ENCODE assay signal across 8 mouse cellular contexts in genomic region chr3:68676831-68677303, GRCm38 (mm10). TPM values are rescaled to one million over a fixed set of nuclear protein-coding genes. Genes with fewer than 3 reads are reported as not detected.
DNase-seq lines count a peak whose midpoint lies in the region; ATAC-seq and TF ChIP-seq lines count a peak whose summit lies in the region.

No protein-coding gene starts in this region.

- H3K27ac ChIP-seq in embryonic facial prominence, embryonic 14.5 days (replicated peaks; ENCODE audit: low read depth, low read length), result no peak overlapping the region
- peak overlapping the region; percentile 43; the same call in 1 of the 2 replicates for H3K27ac ChIP-seq in heart, postnatal 0 days (ENCODE audit: low read depth)
- no peak overlapping the region for H3K27ac ChIP-seq in stomach, embryonic 14.5 days (ENCODE audit: low read length)
- H3K27ac ChIP-seq in midbrain, embryonic 16.5 days (ENCODE audit: low read length), result no peak overlapping the region

- intact Hi-C loops in left cerebral cortex, postnatal 10 days (cut with DNase I), result loop anchor here (5.0 kb wide), 1 partner anchor 60 kb away; no protein-coding TSS in a partner anchor

- H3K4me1 ChIP-seq in embryonic facial prominence, embryonic 14.5 days (ENCODE audit: control insufficient read depth, insufficient read depth, low read length), result peaks cover 6% of the 10 kb centered on the region; the same call in 1 of the 2 replicates
- no peaks in the 10 kb centered on the region for H3K4me1 ChIP-seq in heart, postnatal 0 days (ENCODE audit: control insufficient read depth, insufficient read depth)
- peaks cover 75% of the 10 kb centered on the region for H3K4me1 ChIP-seq in megakaryocyte, embryonic 14.5 days
- H3K4me1 ChIP-seq in stomach, embryonic 14.5 days (ENCODE audit: control insufficient read depth, insufficient read depth, low read length), result peaks cover 5% of the 10 kb centered on the region; the same call in 1 of the 2 replicates
- H3K4me1 ChIP-seq in midbrain, embryonic 16.5 days (ENCODE audit: control insufficient read depth, insufficient read depth, low read length), result no peaks in the 10 kb centered on the region

- peak overlapping the region; percentile 48 for H3K4me2 ChIP-seq in embryonic facial prominence, embryonic 14.5 days (ENCODE audit: low read depth, low read length)
- H3K4me2 ChIP-seq in heart, postnatal 0 days (ENCODE audit: low read depth, low read length), result peak overlapping the region; percentile 61
- peak overlapping the region; percentile 31 for H3K4me2 ChIP-seq in stomach, embryonic 14.5 days (replicated peaks; ENCODE audit: low read depth, low read length)
- H3K4me2 ChIP-seq in midbrain, embryonic 16.5 days (ENCODE audit: low read length), result no peak overlapping the region; the same call in 1 of the 2 replicates

- TF ChIP-seq EP300 in heart, postnatal 0 days (IDR thresholded peaks at IDR 0.05; ENCODE audit: low read depth), result no peak

- H3K27me3 ChIP-seq in embryonic facial prominence, embryonic 14.5 days (replicated peaks; ENCODE audit: control insufficient read depth, insufficient read depth, low read length), result no peaks in the 10 kb centered on the region
- H3K27me3 ChIP-seq in heart, postnatal 0 days (ENCODE audit: control insufficient read depth, insufficient read depth, low read length), result no peaks in the 10 kb centered on the region
- no peaks in the 10 kb centered on the region for H3K27me3 ChIP-seq in megakaryocyte, embryonic 14.5 days (replicated peaks)
- no peaks in the 10 kb centered on the region for H3K27me3 ChIP-seq in stomach, embryonic 14.5 days (ENCODE audit: control insufficient read depth, insufficient read depth, low read length)
- no peaks in the 10 kb centered on the region for H3K27me3 ChIP-seq in midbrain, embryonic 16.5 days (ENCODE audit: control insufficient read depth, insufficient read depth, low read depth, low read length)

- peak overlapping the region; percentile 42 for H3K9ac ChIP-seq in embryonic facial prominence, embryonic 14.5 days (ENCODE audit: low read depth, low read length)
- H3K9ac ChIP-seq in heart, postnatal 0 days (replicated peaks; ENCODE audit: low read depth, low read length), result peak overlapping the region; percentile 17; the same call in 1 of the 2 replicates
- no peak overlapping the region for H3K9ac ChIP-seq in stomach, embryonic 14.5 days (replicated peaks; ENCODE audit: low read depth, low read length)
- H3K9ac ChIP-seq in midbrain, embryonic 16.5 days (ENCODE audit: low read depth, low read length), result no peak overlapping the region

- H3K4me3 ChIP-seq in embryonic facial prominence, embryonic 14.5 days (ENCODE audit: low read depth, low read length), result peak overlapping the region; percentile 19
- peak overlapping the region; percentile 36 for H3K4me3 ChIP-seq in heart, postnatal 0 days (ENCODE audit: low read depth, low read length)
- peak overlapping the region; percentile 90 for H3K4me3 ChIP-seq in megakaryocyte, embryonic 14.5 days (replicated peaks)
- H3K4me3 ChIP-seq in stomach, embryonic 14.5 days (ENCODE audit: low read depth, low read length), result peak overlapping the region; percentile 11; the same call in 1 of the 2 replicates
- no peak overlapping the region for H3K4me3 ChIP-seq in midbrain, embryonic 16.5 days (ENCODE audit: low read depth, low read length)

- TF ChIP-seq CTCF in heart, postnatal 0 days (IDR thresholded peaks at IDR 0.05; ENCODE audit: low read depth), result no peak

- peak; percentile 82 for ATAC-seq in embryonic facial prominence, embryonic 14.5 days (ENCODE audit: low read depth)
- peak; percentile 79 for ATAC-seq in heart, postnatal 0 days (ENCODE audit: insufficient read depth, low read depth)
- ATAC-seq in stomach, embryonic 14.5 days (ENCODE audit: insufficient number of reproducible peaks, insufficient read depth, low FRiP score, low read depth), result peak; percentile 80
- no peak for ATAC-seq in midbrain, embryonic 16.5 days

- DNase-seq in 416B (ENCODE audit: low read depth), result peak; percentile 98
- peak; percentile 52 to 53 for DNase-seq in CD8-positive naive resting alpha-beta T cell, adult 2 months (ENCODE audit: low read depth in 2 of 2, low spot score in 2 of 2)
- peak; percentile 55 for DNase-seq in embryonic facial prominence, embryonic 14.5 days (ENCODE audit: low spot score)
- DNase-seq in heart, postnatal 0 days (ENCODE audit: low spot score), result peak; percentile 45
- peak; percentile 62 to 75 for DNase-seq in left cerebral cortex, postnatal 10 days (ENCODE audit: extremely low spot score in 1 of 2, low spot score in 2 of 2)

- WGBS in embryonic facial prominence, embryonic 14.5 days, result 33% methylated on average over 17 of the region's 17 CpGs
- 6% methylated on average over 17 of the region's 17 CpGs for WGBS in heart, postnatal 0 days
- WGBS in stomach, embryonic 14.5 days, result 11% methylated on average over 17 of the region's 17 CpGs
- 51% methylated on average over 16 of the region's 17 CpGs for WGBS in midbrain, embryonic 16.5 days

- H3K36me3 ChIP-seq in embryonic facial prominence, embryonic 14.5 days (ENCODE audit: control insufficient read depth, insufficient read depth, low read length), result no peaks in the 10 kb centered on the region
- no peaks in the 10 kb centered on the region for H3K36me3 ChIP-seq in heart, postnatal 0 days (replicated peaks; ENCODE audit: control insufficient read depth, insufficient read depth, low read length)
- no peaks in the 10 kb centered on the region for H3K36me3 ChIP-seq in megakaryocyte, embryonic 14.5 days (replicated peaks; ENCODE audit: low read length)
- no peaks in the 10 kb centered on the region for H3K36me3 ChIP-seq in stomach, embryonic 14.5 days (ENCODE audit: control insufficient read depth, insufficient read depth, low read length)
- no peaks in the 10 kb centered on the region for H3K36me3 ChIP-seq in midbrain, embryonic 16.5 days (ENCODE audit: control insufficient read depth, insufficient read depth, low read length)

- 0 out of 2 replicates have a peak, but pooled peaks cover 2% of the 10 kb centered on the region for H3K9me3 ChIP-seq in embryonic facial prominence, embryonic 14.5 days (ENCODE audit: control insufficient read depth, low read length)
- H3K9me3 ChIP-seq in heart, postnatal 0 days (replicated peaks; ENCODE audit: control insufficient read depth, low read length), result no peaks in the 10 kb centered on the region
- H3K9me3 ChIP-seq in megakaryocyte, embryonic 14.5 days, result no peaks in the 10 kb centered on the region
- H3K9me3 ChIP-seq in stomach, embryonic 14.5 days (ENCODE audit: control insufficient read depth, low read depth, low read length), result no peaks in the 10 kb centered on the region
- H3K9me3 ChIP-seq in midbrain, embryonic 16.5 days (replicated peaks; ENCODE audit: control insufficient read depth, low read length, poor library complexity, severe bottlenecking), result no peaks in the 10 kb centered on the region

RNA-seq across cellular contexts. Expression of gene Il12a, which starts 13.6 kb away (rescaled TPM):
- polyA plus RNA-seq in embryonic facial prominence, embryonic 14.5 days (2014; fragmentation: Nextera tagmentation; extraction: Ambion mirVana), result 0.51 and 0.61 TPM in 2 replicates
- total RNA-seq in heart, postnatal 0 days (2014; rRNA removed; ENCODE audit: low replicate concordance), result not detected in 2 replicates
- 0.12 and 0.21 TPM in 2 replicates for polyA plus RNA-seq in heart, postnatal 0 days (2015; fragmentation: Nextera tagmentation; extraction: Ambion mirVana)
- total RNA-seq in left cerebral cortex, postnatal 10 days (2021), result under 1 TPM; 0.93 to 0.94 TPM
- 10.1 and 12.0 TPM in 2 replicates for polyA plus RNA-seq in megakaryocyte, embryonic 14.5 days (2012; ENCODE audit: insufficient read depth, low replicate concordance)
- polyA plus RNA-seq in stomach, embryonic 14.5 days (2014; fragmentation: Nextera tagmentation; extraction: Ambion mirVana), result not detected in 2 replicates
- 0.28 TPM in 1 of 2 replicates, not detected in the other for polyA plus RNA-seq in midbrain, embryonic 16.5 days (2015; fragmentation: Nextera tagmentation; extraction: Ambion mirVana)

Comparison
In these comparisons a context has a peak if more than half of its experiments do, and no peak if none do; other contexts are left out.
1. DNase-seq: peak in every context shown above with its lines; median percentile 98 in 416B; 68 in left cerebral cortex, postnatal 10 days; 55 in embryonic facial prominence, embryonic 14.5 days; 52 in CD8-positive naive resting alpha-beta T cell, adult 2 months; 45 in heart, postnatal 0 days.
2. H3K9ac ChIP-seq: peak in embryonic facial prominence, embryonic 14.5 days (single experiment) and heart, postnatal 0 days (single experiment); none in stomach, embryonic 14.5 days (single experiment) and midbrain, embryonic 16.5 days (single experiment).